Mouse (Mus musculus): ENCODE data around the gene Ift43.

Ift43 gene

DNA sequence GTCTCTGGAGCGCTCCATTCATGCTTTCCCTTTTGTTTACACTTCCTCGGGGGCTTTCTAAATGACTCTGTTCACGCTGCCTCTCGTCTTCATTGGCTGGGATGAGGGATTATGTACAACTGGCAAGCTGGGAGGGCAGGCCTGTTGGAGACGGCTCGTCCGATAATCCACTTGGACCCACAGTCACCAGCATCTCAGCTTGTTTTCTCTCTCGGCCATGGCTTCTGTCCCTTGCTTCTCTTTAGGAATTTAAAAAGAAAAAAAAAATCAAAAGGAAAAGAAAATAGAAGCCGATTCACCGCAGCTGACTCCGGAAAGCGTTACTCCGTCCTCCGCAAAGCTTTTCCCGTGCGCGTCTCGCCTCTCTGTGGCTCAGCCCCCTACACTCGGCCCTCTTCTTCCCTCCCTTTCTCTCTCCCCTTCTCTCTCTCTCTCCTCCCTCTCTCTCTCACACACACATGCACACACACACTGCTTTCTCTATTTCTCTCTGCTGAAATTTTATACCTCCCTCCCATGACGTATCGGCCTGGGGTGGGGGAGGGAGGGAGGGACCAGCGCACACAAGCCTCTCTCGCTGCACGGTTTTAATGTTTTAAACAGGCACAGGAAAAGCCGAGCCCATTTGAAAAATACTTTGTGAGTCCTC, 3.7 kb upstream of the Ift43 start, which contains the start of gene Tgfb3:
Gene Tgfb3, minus strand, starts transcription at position 489 of the 649 bp plus-strand sequence.
- DNase-seq (ENCODE audit: low spot score) = peak; percentile 3

- DNase-seq (ENCODE audit: low spot score) = peak; percentile 69
Observed at GRCm38 (mm10) chr12:86079202-86079667, 3.1 kb upstream of the Ift43 start.

- no peak for DNase-seq (ENCODE audit: low spot score)
Observed at GRCm38 (mm10) chr12:86085873-86086272, 3.5 kb downstream of the Ift43 start.

- no peak for DNase-seq (ENCODE audit: low spot score)
Observed at GRCm38 (mm10) chr12:86086550-86086949, 4.2 kb downstream of the Ift43 start.

- no peak for DNase-seq (ENCODE audit: low spot score)
Observed at GRCm38 (mm10) chr12:86088042-86088441, 5.7 kb downstream of the Ift43 start.

DNA sequence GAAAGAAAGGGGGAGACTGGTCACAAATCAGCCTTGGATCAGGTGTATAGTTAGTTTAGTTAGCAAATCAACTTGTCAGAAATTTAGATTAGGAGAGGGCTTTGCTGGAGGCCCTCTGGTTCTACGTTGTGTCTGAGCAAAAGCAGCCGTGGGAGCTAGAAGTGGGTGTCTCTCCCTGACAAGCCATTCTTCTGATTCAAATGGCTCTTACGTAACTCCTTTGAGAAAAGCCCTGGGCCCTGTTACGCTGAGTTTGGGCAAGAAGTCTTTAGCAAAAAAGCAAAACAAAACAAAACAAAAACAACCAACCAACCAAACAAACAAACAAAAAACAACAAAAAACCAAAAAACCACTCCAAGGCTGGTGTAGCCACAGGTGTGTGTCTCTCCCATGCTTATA, 8.4 kb downstream of the Ift43 start:
- no peak for DNase-seq (ENCODE audit: low spot score)

DNA sequence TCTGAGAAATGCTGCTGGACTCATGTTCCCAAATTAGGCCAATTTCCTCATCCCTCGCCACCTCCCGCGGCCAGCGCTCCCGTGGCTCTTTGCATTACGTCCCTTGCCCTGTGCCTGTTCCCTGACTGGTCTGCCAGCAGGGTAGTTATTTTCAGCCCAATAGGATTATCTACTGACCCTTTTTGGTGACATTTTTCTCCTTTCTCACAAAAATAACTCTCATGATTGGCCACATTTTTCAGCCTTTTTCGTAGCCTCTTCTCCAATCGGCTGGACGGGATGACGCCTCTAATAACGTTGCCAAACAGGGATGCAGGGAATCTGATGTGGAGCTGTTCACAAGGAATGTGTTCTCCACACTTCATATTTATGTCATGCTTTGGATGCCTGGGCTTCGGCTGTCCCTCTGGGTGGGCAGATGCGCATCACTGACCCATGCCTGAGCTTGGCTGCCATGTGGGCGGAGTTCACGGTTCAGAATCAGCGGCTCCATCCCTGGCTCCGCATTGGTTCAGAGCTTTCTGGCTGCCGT, 9.3 kb downstream of the Ift43 start:
- DNase-seq (ENCODE audit: low spot score) = no peak

- DNase-seq (ENCODE audit: low spot score) = no peak
Observed at GRCm38 (mm10) chr12:86094075-86094474, 11.7 kb downstream of the Ift43 start.

DNA sequence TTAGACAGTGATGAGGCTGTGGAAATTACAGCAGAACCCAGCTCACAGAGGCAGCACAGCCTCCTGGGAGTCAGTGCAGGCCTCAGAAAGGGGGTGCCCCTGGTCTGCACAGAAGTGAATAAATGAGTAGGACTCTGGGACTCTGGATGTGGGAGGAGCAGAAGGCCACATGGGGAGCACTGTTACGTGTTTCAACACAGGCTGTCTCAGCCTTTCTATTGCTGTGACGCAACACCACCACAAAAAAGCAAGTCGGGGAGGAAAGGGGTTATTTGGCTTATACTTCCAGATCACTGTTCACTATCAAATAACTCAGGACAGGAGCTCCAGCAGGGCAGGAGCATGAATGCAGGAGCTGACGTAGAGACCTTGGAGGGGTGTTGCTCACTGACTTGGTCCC, 13.5 kb downstream of the Ift43 start:
- no peak for DNase-seq (ENCODE audit: low spot score)

GRCm38 (mm10) chr12:86097781-86098180, 15.4 kb downstream of the Ift43 start:
- DNase-seq (ENCODE audit: low spot score) = no peak

- DNase-seq (ENCODE audit: low spot score) = no peak
Observed at GRCm38 (mm10) chr12:86100711-86101110, 18.4 kb downstream of the Ift43 start.

- DNase-seq (ENCODE audit: low spot score) = no peak
Observed at GRCm38 (mm10) chr12:86102686-86103085, 20.3 kb downstream of the Ift43 start.

GRCm38 (mm10) chr12:86103391-86103790, 21.1 kb downstream of the Ift43 start:
- DNase-seq (ENCODE audit: low spot score) = no peak

GRCm38 (mm10) chr12:86103852-86104251, 21.5 kb downstream of the Ift43 start:
- no peak for DNase-seq (ENCODE audit: low spot score)

DNA sequence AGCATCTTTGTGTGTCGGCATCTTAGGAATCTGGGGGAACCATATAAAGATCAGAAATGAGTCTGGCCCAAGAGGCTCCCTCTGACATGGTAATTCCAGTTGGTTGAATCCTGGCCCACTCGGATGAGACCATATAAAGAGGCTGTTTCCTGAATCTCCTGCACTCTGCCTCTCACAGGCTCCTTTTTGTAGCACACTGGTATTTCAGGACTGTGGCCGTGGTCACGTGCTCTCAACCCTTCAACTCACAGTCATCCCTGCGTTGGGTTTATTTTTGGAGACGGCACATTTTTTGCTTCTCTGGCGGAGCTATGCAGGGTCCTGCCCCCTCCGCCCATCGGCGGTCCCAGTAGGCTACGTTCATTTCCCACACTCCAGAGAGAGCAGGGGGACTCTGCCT, 22.0 kb downstream of the Ift43 start:
- DNase-seq (ENCODE audit: low spot score) = no peak

GRCm38 (mm10) chr12:86105546-86105945, 23.2 kb downstream of the Ift43 start:
- DNase-seq (ENCODE audit: low spot score) = no peak

DNA sequence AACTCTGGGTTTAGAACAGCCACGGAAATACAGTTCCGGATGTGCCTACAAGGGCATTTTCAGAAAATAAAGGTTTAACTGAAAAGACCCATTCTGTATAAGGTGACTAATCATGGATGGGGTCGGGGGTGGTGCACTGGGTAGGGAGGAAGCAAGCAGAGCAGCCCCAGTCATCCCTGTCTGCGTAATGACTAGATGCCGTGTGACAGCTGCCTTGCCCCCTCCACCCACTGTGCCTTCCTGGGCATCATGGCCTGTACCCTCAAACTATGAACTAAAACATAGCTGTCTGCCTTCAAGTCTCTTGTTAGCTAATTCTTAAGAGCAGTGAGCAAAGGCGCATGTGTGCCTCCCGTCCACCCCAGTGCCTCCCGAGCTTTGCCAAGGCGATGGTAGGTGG, 23.7 kb downstream of the Ift43 start:
- DNase-seq (ENCODE audit: low spot score) = no peak

- no peak for DNase-seq (ENCODE audit: low spot score)
Observed at GRCm38 (mm10) chr12:86107645-86108044, 25.3 kb downstream of the Ift43 start.

- DNase-seq (ENCODE audit: low spot score) = no peak
Observed at GRCm38 (mm10) chr12:86109531-86109930, 27.2 kb downstream of the Ift43 start.

DNA sequence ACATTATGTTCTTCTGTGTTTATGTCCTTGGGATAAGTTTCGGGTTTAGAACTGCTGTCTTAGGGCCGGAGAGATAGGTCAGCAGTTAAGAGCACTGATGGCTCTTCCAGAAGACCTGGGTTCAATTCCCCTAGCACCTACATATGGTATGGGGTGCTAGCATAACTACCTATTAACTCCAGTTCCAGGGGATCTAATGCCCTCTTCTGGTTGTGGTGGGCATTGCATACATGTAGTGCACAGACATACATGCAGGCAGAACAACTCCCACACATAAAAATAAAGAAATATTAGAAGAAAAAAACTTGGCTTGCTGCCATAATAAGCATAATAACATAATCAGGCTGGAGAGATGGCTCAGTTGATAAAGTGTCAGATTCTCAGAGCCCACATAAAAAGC, 28.3 kb downstream of the Ift43 start:
- no peak for DNase-seq (ENCODE audit: low spot score)

DNA sequence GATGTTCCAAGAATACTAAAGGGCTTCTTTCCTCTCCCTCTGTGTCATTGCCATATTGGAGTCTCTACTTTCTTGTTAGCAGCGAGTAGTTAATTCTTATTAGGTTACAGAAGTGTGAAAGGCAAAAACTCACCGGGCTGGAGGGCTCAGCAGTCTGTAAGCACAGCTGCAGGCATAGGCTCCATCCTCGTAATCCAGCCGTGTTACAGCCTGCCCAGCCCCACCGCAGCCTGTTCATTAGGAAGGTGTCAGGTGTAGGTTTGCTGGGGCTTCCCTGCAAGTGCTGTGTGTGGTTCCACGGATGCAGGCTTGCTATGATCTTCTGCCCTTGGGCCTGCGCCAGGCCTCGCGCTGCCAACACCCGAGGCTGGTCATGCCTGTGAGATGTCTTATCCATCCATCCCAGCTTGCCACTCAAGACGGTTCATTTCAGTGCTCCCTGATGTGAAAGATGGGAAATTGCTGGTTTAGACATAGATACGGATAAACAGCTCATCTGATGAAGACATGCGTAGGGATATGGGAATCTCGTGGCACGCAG, 34.0 kb downstream of the Ift43 start:
- DNase-seq (ENCODE audit: low spot score) = no peak

- DNase-seq (ENCODE audit: low spot score) = no peak
Observed at GRCm38 (mm10) chr12:86124016-86124415, 41.7 kb downstream of the Ift43 start.

- no peak for DNase-seq (ENCODE audit: low spot score)
Observed at GRCm38 (mm10) chr12:86128122-86128521, 45.8 kb downstream of the Ift43 start.

- DNase-seq (ENCODE audit: low spot score) = no peak
Observed at GRCm38 (mm10) chr12:86129005-86129404, 46.7 kb downstream of the Ift43 start.

All from spleen, adult 12 weeks (tissue).